Mouse (Mus musculus) CH12.LX (cell line): ENCODE data around the gene Lbh.

Experiments used
- CHD2 ChIP-seq: IDR thresholded peaks from 2 replicates; pipeline ENCODE4 v1.6.1; 2011; ENCODE audit warnings: low read length, improper control_type of control experiment
- CTCF ChIP-seq, 2 experiments: IDR thresholded peaks in 1 of 2; conservative IDR thresholded peaks in 1 of 2; 2 replicates each; pipeline ENCODE4 v1.5.1; 2011 to 2012; ENCODE audit warnings: low read depth in 2 of 2, low read length in 2 of 2, improper control_type of control experiment in 1 of 2, inconsistent platforms in 1 of 2, mild to moderate bottlenecking in 1 of 2, moderate library complexity in 1 of 2
- EP300 ChIP-seq: IDR thresholded peaks from 2 replicates; pipeline ENCODE4 v1.6.1; 2011; ENCODE audit warnings: low read length, improper control_type of control experiment
- MAX ChIP-seq: IDR thresholded peaks from 2 replicates; pipeline ENCODE4 v1.6.1; 2011; ENCODE audit warnings: low read length, improper control_type of control experiment
- MEF2A ChIP-seq: IDR thresholded peaks from 2 replicates; pipeline ENCODE4 v1.6.1; 2014; ENCODE audit warnings: low read depth, mild to moderate bottlenecking, inconsistent platforms, low read length, improper control_type of control experiment, borderline replicate concordance
- PAX5 ChIP-seq: IDR thresholded peaks from 2 replicates; pipeline ENCODE4 v1.6.1; 2012; ENCODE audit warnings: low read length, inconsistent platforms, mixed read lengths
- POLR2A ChIP-seq: IDR thresholded peaks from 2 replicates; pipeline ENCODE4 v1.6.1; 2011; ENCODE audit warnings: low read depth, mild to moderate bottlenecking, improper control_type of control experiment, low read length
- RAD21 ChIP-seq: IDR thresholded peaks from 2 replicates; pipeline ENCODE4 v1.6.1; 2011; ENCODE audit warnings: low read depth, mild to moderate bottlenecking, low read length, improper control_type of control experiment, moderate library complexity
- SIN3A ChIP-seq: IDR thresholded peaks from 2 replicates; pipeline ENCODE4 v1.6.1; 2012; ENCODE audit warnings: low read length, improper control_type of control experiment, inconsistent platforms
- TBP ChIP-seq: conservative IDR thresholded peaks from 2 replicates; pipeline ENCODE4 v1.6.1; 2011; ENCODE audit warnings: low read depth, low read length, improper control_type of control experiment
- TCF12 ChIP-seq: IDR thresholded peaks from 2 replicates; pipeline ENCODE4 v1.6.1; 2014; ENCODE audit warnings: low read depth, mild to moderate bottlenecking, inconsistent platforms, low read length, improper control_type of control experiment
- USF1 ChIP-seq: IDR thresholded peaks from 2 replicates; pipeline ENCODE4 v1.6.1; 2014; ENCODE audit warnings: low read depth, mild to moderate bottlenecking, inconsistent platforms, low read length, improper control_type of control experiment
- ZKSCAN1 ChIP-seq: IDR thresholded peaks from 2 replicates; pipeline ENCODE4 v1.6.1; 2012; ENCODE audit warnings: low read depth, inconsistent platforms, low read length, improper control_type of control experiment, borderline replicate concordance

- no peak for TF ChIP-seq RAD21
- peak; percentile 64; the same call in 1 of the 2 replicates for TF ChIP-seq SIN3A
- TF ChIP-seq ZKSCAN1: no peak
- TF ChIP-seq CTCF (conservative IDR thresholded peaks at IDR 0.05 in 1 of 2, IDR thresholded peaks at IDR 0.05 in 1 of 2; ENCODE audit: low read depth in 2 of 2, low read length in 2 of 2): no peak
- TF ChIP-seq CHD2: peak; percentile 84
- no peak for TF ChIP-seq USF1
- TF ChIP-seq MAX: no peak
- TF ChIP-seq PAX5: no peak
- no peak for TF ChIP-seq POLR2A
- no peak; the same call in 1 of the 2 replicates for TF ChIP-seq MEF2A
- peak; percentile 60 for TF ChIP-seq TCF12
- TF ChIP-seq EP300: peak; percentile 73
- TF ChIP-seq TBP: no peak
These were observed 16.0 kb downstream of the Lbh start for GRCm38 (mm10) chr17:72934146-72934545.
